Mouse (Mus musculus): Measurements from ENCODE around the gene Ccdc142. TPM values are rescaled to one million over a fixed set of nuclear protein-coding genes. Genes with fewer than 3 reads are reported as not detected.
A peak's percentile ranks its signal among the peaks of the same experiment; 100 is the strongest.

Ccdc142 gene
- total RNA-seq (2021) = under 1 TPM; 0.90 to 0.94 TPM
- long read RNA-seq, experiment 1 = 0 reads
- long read RNA-seq, experiment 2 = 0 reads

GRCm38 (mm10) chr6:83101316-83101687 lies at the start of gene Ccdc142, which contains the start of gene Gm42688:
Ccdc142 (plus strand) TSS chr6:83101601.
Gm42688 (plus strand) TSS chr6:83101617.
- peak; percentile 93 for DNase-seq (ENCODE audit: low spot score)

GRCm38 (mm10) chr6:83053136-83053960 lies 48.1 kb upstream of the Ccdc142 start:
- DNase-seq (ENCODE audit: low spot score) = no peak

GRCm38 (mm10) chr6:83054074-83054851 lies 47.1 kb upstream of the Ccdc142 start, which contains the start of gene Aup1:
Aup1 (plus strand) TSS chr6:83054521.
- DNase-seq (ENCODE audit: low spot score) = peak; percentile 97

GRCm38 (mm10) chr6:83054871-83055431 lies 46.5 kb upstream of the Ccdc142 start, which contains the start of gene Htra2:
Htra2 (minus strand) TSS chr6:83055273.
- no peak for DNase-seq (ENCODE audit: low spot score)

- no peak for DNase-seq (ENCODE audit: low spot score)
Observed at GRCm38 (mm10) chr6:83057790-83058189, 43.6 kb upstream of the Ccdc142 start, which contains the start of gene Dqx1. Dqx1 (plus strand) TSS chr6:83057844.

GRCm38 (mm10) chr6:83058725-83059124 lies 42.7 kb upstream of the Ccdc142 start:
- DNase-seq (ENCODE audit: low spot score) = no peak

GRCm38 (mm10) chr6:83065995-83066394 lies 35.4 kb upstream of the Ccdc142 start:
- DNase-seq (ENCODE audit: low spot score) = no peak

GRCm38 (mm10) chr6:83066441-83066840 lies 35.0 kb upstream of the Ccdc142 start:
- DNase-seq (ENCODE audit: low spot score) = no peak

GRCm38 (mm10) chr6:83068221-83068620 lies 33.2 kb upstream of the Ccdc142 start:
- no peak for DNase-seq (ENCODE audit: low spot score)

GRCm38 (mm10) chr6:83068706-83069487 lies 32.5 kb upstream of the Ccdc142 start:
- no peak for DNase-seq (ENCODE audit: low spot score)

GRCm38 (mm10) chr6:83069488-83070246 lies 31.7 kb upstream of the Ccdc142 start:
- DNase-seq (ENCODE audit: low spot score) = no peak

GRCm38 (mm10) chr6:83070247-83070310 lies 31.3 kb upstream of the Ccdc142 start, which contains the start of gene Tlx2:
Tlx2 (minus strand) TSS chr6:83070293.
- no peak for DNase-seq (ENCODE audit: low spot score)

GRCm38 (mm10) chr6:83070311-83071219 lies 30.8 kb upstream of the Ccdc142 start:
- no peak for DNase-seq (ENCODE audit: low spot score)

GRCm38 (mm10) chr6:83071220-83071619 lies 30.2 kb upstream of the Ccdc142 start:
- DNase-seq (ENCODE audit: low spot score) = no peak

- DNase-seq (ENCODE audit: low spot score) = no peak
Observed at GRCm38 (mm10) chr6:83074979-83075378, 26.4 kb upstream of the Ccdc142 start.

- no peak for DNase-seq (ENCODE audit: low spot score)
Observed at GRCm38 (mm10) chr6:83077630-83078323, 23.6 kb upstream of the Ccdc142 start, which contains the start of gene Pcgf1. Pcgf1 (plus strand) TSS chr6:83077869.

- DNase-seq (ENCODE audit: low spot score) = peak; percentile 99
Observed at GRCm38 (mm10) chr6:83078324-83078858, 23.0 kb upstream of the Ccdc142 start.

GRCm38 (mm10) chr6:83080210-83080609 lies 21.2 kb upstream of the Ccdc142 start:
- no peak for DNase-seq (ENCODE audit: low spot score)

- DNase-seq (ENCODE audit: low spot score) = no peak
Observed at GRCm38 (mm10) chr6:83083497-83083896, 17.9 kb upstream of the Ccdc142 start.
